22 mouse cellular contexts compared by ENCODE assay signal in genomic region chr7:13053001-13053400, GRCm38 (mm10). TPM values are rescaled to one million over a fixed set of nuclear protein-coding genes. Genes with fewer than 3 reads are reported as not detected.
DNase-seq lines count a peak whose midpoint lies in the region; ATAC-seq lines count a peak whose summit lies in the region.
"Had no signal": no experiment of that assay in that cellular context is flagged by ENCODE, and none has a peak within 500 bp of the region (broad histone marks: within the 10 kb centered on the region; RNA-seq: fewer than 3 reads in every experiment).

No protein-coding gene starts in this region.

- no peaks in the 10 kb centered on the region for H3K9me3 ChIP-seq in forebrain, embryonic 10.5 days
- H3K9me3 ChIP-seq in forebrain, embryonic 14.5 days (replicated peaks; ENCODE audit: control insufficient read depth, low read length): no peaks in the 10 kb centered on the region
- no peaks in the 10 kb centered on the region for H3K9me3 ChIP-seq in liver, embryonic 11.5 days (ENCODE audit: control insufficient read depth, low read length)
- H3K9me3 ChIP-seq in hindbrain, embryonic 12.5 days (replicated peaks): no peaks in the 10 kb centered on the region
- H3K9me3 ChIP-seq: embryonic facial prominence, embryonic 12.5 days; forebrain, embryonic 12.5 days; heart, embryonic 10.5 days; heart, embryonic 15.5 days had no signal

- no peak for ATAC-seq in forebrain, embryonic 14.5 days
- ATAC-seq in liver, embryonic 11.5 days (replicated peaks; ENCODE audit: low FRiP score): no peak
- ATAC-seq in hindbrain, embryonic 12.5 days (ENCODE audit: low FRiP score): no peak
- ATAC-seq: forebrain, postnatal 0 days; intestine, embryonic 16.5 days had no signal

- no peaks in the 10 kb centered on the region for H3K27me3 ChIP-seq in forebrain, embryonic 10.5 days (ENCODE audit: poor library complexity, severe bottlenecking)
- no peaks in the 10 kb centered on the region for H3K27me3 ChIP-seq in forebrain, embryonic 14.5 days (replicated peaks; ENCODE audit: control insufficient read depth, insufficient read depth, low read length)
- H3K27me3 ChIP-seq in liver, embryonic 11.5 days (replicated peaks; ENCODE audit: control insufficient read depth, insufficient read depth, low read length): no peaks in the 10 kb centered on the region
- no peaks in the 10 kb centered on the region for H3K27me3 ChIP-seq in hindbrain, embryonic 12.5 days
- H3K27me3 ChIP-seq: embryonic facial prominence, embryonic 12.5 days; forebrain, embryonic 12.5 days; heart, embryonic 15.5 days had no signal

- peak overlapping the region; percentile 64; the same call in 1 of the 2 replicates for H3K4me3 ChIP-seq in forebrain, embryonic 10.5 days
- no peak overlapping the region for H3K4me3 ChIP-seq in forebrain, embryonic 14.5 days (ENCODE audit: low read depth, low read length)
- H3K4me3 ChIP-seq in liver, embryonic 11.5 days (ENCODE audit: low read depth, low read length): no peak overlapping the region
- H3K4me3 ChIP-seq in hindbrain, embryonic 12.5 days: no peak overlapping the region

- 92% methylated on average over 13 of the region's 13 CpGs for WGBS in forebrain, embryonic 10.5 days
- 87% methylated on average over 13 of the region's 13 CpGs for WGBS in forebrain, embryonic 14.5 days
- WGBS in liver, embryonic 11.5 days: 86% methylated on average over 13 of the region's 13 CpGs
- WGBS in hindbrain, embryonic 12.5 days: 87% methylated on average over 13 of the region's 13 CpGs

- peaks cover 14% of the 10 kb centered on the region for H3K4me1 ChIP-seq in forebrain, embryonic 10.5 days
- H3K4me1 ChIP-seq in forebrain, embryonic 14.5 days (ENCODE audit: control insufficient read depth, insufficient read depth, low read length): peaks cover 4% of the 10 kb centered on the region; the same call in 1 of the 2 replicates
- 0 out of 2 replicates have a peak, but pooled peaks cover 3% of the 10 kb centered on the region for H3K4me1 ChIP-seq in liver, embryonic 11.5 days (replicated peaks; ENCODE audit: control insufficient read depth, insufficient read depth, low read length)
- peaks cover 6% of the 10 kb centered on the region; the same call in 1 of the 2 replicates for H3K4me1 ChIP-seq in hindbrain, embryonic 12.5 days
- H3K4me1 ChIP-seq: heart, embryonic 10.5 days had no signal

- DNase-seq in cerebellum, adult 11 months: peak; percentile 34
- no peak for DNase-seq in cerebellum, postnatal 36 days
- no peak for DNase-seq in forebrain, embryonic 10.5 days (ENCODE audit: extremely low spot score, low spot score)
- no peak for DNase-seq in forebrain, embryonic 14.5 days (ENCODE audit: low spot score)
- peak; percentile 31 for DNase-seq in liver, embryonic 11.5 days (ENCODE audit: low spot score)
- no peak for DNase-seq in liver
- peak; percentile 66 for DNase-seq in cerebellum, adult 9-11 months
- DNase-seq: adrenal gland, postnatal 25 days; embryo, embryonic 11 days; forebrain, postnatal 0 days; gastrocnemius, postnatal 36 days; heart, adult 18-20 months; heart, postnatal 14 days; kidney, adult 2 months had no signal

- H3K4me2 ChIP-seq in forebrain, embryonic 14.5 days (ENCODE audit: low read length): no peak overlapping the region
- H3K4me2 ChIP-seq in liver, embryonic 11.5 days: no peak overlapping the region
- no peak overlapping the region for H3K4me2 ChIP-seq in hindbrain, embryonic 12.5 days (replicated peaks)

- no peaks in the 10 kb centered on the region for H3K36me3 ChIP-seq in forebrain, embryonic 10.5 days (replicated peaks)
- 0 out of 2 replicates have a peak, but pooled peaks cover 2% of the 10 kb centered on the region for H3K36me3 ChIP-seq in forebrain, embryonic 14.5 days (ENCODE audit: control insufficient read depth, insufficient read depth, low read length)
- H3K36me3 ChIP-seq in liver, embryonic 11.5 days (ENCODE audit: control insufficient read depth, insufficient read depth, low read length): 0 out of 2 replicates have a peak, but pooled peaks cover 2% of the 10 kb centered on the region
- no peaks in the 10 kb centered on the region for H3K36me3 ChIP-seq in hindbrain, embryonic 12.5 days
- H3K36me3 ChIP-seq: embryonic facial prominence, embryonic 12.5 days; forebrain, embryonic 12.5 days; heart, embryonic 10.5 days; heart, embryonic 15.5 days had no signal

- no peak overlapping the region for H3K27ac ChIP-seq in forebrain, embryonic 10.5 days
- H3K27ac ChIP-seq in forebrain, embryonic 14.5 days (ENCODE audit: low read depth, low read length): no peak overlapping the region
- H3K27ac ChIP-seq in liver, embryonic 11.5 days (ENCODE audit: low read depth, low read length): no peak overlapping the region
- no peak overlapping the region for H3K27ac ChIP-seq in hindbrain, embryonic 12.5 days
- H3K27ac ChIP-seq: embryonic facial prominence, embryonic 12.5 days; heart, embryonic 15.5 days; hindbrain, embryonic 14.5 days had no signal

- no peak overlapping the region for H3K9ac ChIP-seq in forebrain, embryonic 14.5 days (ENCODE audit: low read length)
- H3K9ac ChIP-seq in liver, embryonic 11.5 days (ENCODE audit: low read depth, low read length): no peak overlapping the region
- H3K9ac ChIP-seq in hindbrain, embryonic 12.5 days: no peak overlapping the region
- H3K9ac ChIP-seq: embryonic facial prominence, embryonic 12.5 days; heart, embryonic 15.5 days had no signal

RNA-seq across cellular contexts. Expression of gene Mzf1, which starts 1.6 kb away (rescaled TPM):
- 3.9 and 4.3 TPM in 2 replicates for polyA plus RNA-seq in forebrain, embryonic 10.5 days (2016; fragmentation: Nextera tagmentation; extraction: Ambion mirVana)
- polyA plus RNA-seq in forebrain, embryonic 14.5 days (2014; fragmentation: Nextera tagmentation; extraction: Ambion mirVana): 4.0 and 6.3 TPM in 2 replicates
- 1.6 and 1.9 TPM in 2 replicates for polyA plus RNA-seq in liver, embryonic 11.5 days (2014; fragmentation: Nextera tagmentation; extraction: Ambion mirVana)
- 4.9 and 5.7 TPM in 2 replicates for polyA plus RNA-seq in hindbrain, embryonic 12.5 days (2016; fragmentation: Nextera tagmentation; extraction: Ambion mirVana)

RNA-seq across cellular contexts. Expression of gene Ube2m, which starts 14.9 kb away (rescaled TPM):
- polyA plus RNA-seq in forebrain, embryonic 10.5 days (2016; fragmentation: Nextera tagmentation; extraction: Ambion mirVana): 82.9 and 88.7 TPM in 2 replicates
- polyA plus RNA-seq in forebrain, embryonic 14.5 days (2014; fragmentation: Nextera tagmentation; extraction: Ambion mirVana): 73.4 and 77.9 TPM in 2 replicates
- 178 and 183 TPM in 2 replicates for polyA plus RNA-seq in liver, embryonic 11.5 days (2014; fragmentation: Nextera tagmentation; extraction: Ambion mirVana)
- polyA plus RNA-seq in hindbrain, embryonic 12.5 days (2016; fragmentation: Nextera tagmentation; extraction: Ambion mirVana): 173 and 180 TPM in 2 replicates

RNA-seq across cellular contexts. Expression of gene Chmp2a, which starts 18.4 kb away (rescaled TPM):
- 97.3 and 102 TPM in 2 replicates for polyA plus RNA-seq in forebrain, embryonic 10.5 days (2016; fragmentation: Nextera tagmentation; extraction: Ambion mirVana)
- 189 and 215 TPM in 2 replicates for polyA plus RNA-seq in forebrain, embryonic 14.5 days (2014; fragmentation: Nextera tagmentation; extraction: Ambion mirVana)
- 134 and 142 TPM in 2 replicates for polyA plus RNA-seq in liver, embryonic 11.5 days (2014; fragmentation: Nextera tagmentation; extraction: Ambion mirVana)
- polyA plus RNA-seq in hindbrain, embryonic 12.5 days (2016; fragmentation: Nextera tagmentation; extraction: Ambion mirVana): 148 and 152 TPM in 2 replicates

RNA-seq across cellular contexts. Expression of gene Vmn1r85, which starts 42.0 kb away (rescaled TPM):
- not detected in 2 replicates for polyA plus RNA-seq in forebrain, embryonic 10.5 days (2016; fragmentation: Nextera tagmentation; extraction: Ambion mirVana)
- polyA plus RNA-seq in forebrain, embryonic 14.5 days (2014; fragmentation: Nextera tagmentation; extraction: Ambion mirVana): 0.04 and 0.06 TPM in 2 replicates
- polyA plus RNA-seq in liver, embryonic 11.5 days (2014; fragmentation: Nextera tagmentation; extraction: Ambion mirVana): not detected in 2 replicates
- polyA plus RNA-seq in hindbrain, embryonic 12.5 days (2016; fragmentation: Nextera tagmentation; extraction: Ambion mirVana): not detected in 2 replicates
- polyA plus RNA-seq: C2C12; embryonic facial prominence, embryonic 12.5 days; forebrain, embryonic 12.5 days; heart, embryonic 10.5 days; heart, embryonic 15.5 days; intestine, embryonic 16.5 days; kidney, adult 2 months had no signal

RNA-seq across cellular contexts. Expression of gene Zbtb45, which starts 43.2 kb away (rescaled TPM):
- 29.7 and 30.7 TPM in 2 replicates for polyA plus RNA-seq in forebrain, embryonic 10.5 days (2016; fragmentation: Nextera tagmentation; extraction: Ambion mirVana)
- 34.7 and 41.1 TPM in 2 replicates for polyA plus RNA-seq in forebrain, embryonic 14.5 days (2014; fragmentation: Nextera tagmentation; extraction: Ambion mirVana)
- 27.5 and 27.9 TPM in 2 replicates for polyA plus RNA-seq in liver, embryonic 11.5 days (2014; fragmentation: Nextera tagmentation; extraction: Ambion mirVana)
- polyA plus RNA-seq in hindbrain, embryonic 12.5 days (2016; fragmentation: Nextera tagmentation; extraction: Ambion mirVana): 32.6 and 35.0 TPM in 2 replicates

Comparison
In these comparisons a context has a peak if more than half of its experiments do, and no peak if none do; other contexts are left out.
1. DNase-seq: peak in cerebellum, adult 11 months (single experiment), liver, embryonic 11.5 days (single experiment) and cerebellum, adult 9-11 months (single experiment); none in cerebellum, postnatal 36 days (0 of 2), forebrain, embryonic 10.5 days (single experiment), forebrain, embryonic 14.5 days (single experiment) and liver (single experiment).